Mouse (Mus musculus): Measurements from ENCODE around the gene Rabif. TPM values are rescaled to one million over a fixed set of nuclear protein-coding genes. Genes with fewer than 3 reads are reported as not detected.
"Not testable (repeated sequence)": the region's sequence is repeated elsewhere in the genome, so short reads cannot be mapped to it uniquely, and the experiment has no call there.

Rabif gene
- total RNA-seq, 4 experiments from 2014 or later = 4.3 to 6.8 (median 5.6) TPM

DNA sequence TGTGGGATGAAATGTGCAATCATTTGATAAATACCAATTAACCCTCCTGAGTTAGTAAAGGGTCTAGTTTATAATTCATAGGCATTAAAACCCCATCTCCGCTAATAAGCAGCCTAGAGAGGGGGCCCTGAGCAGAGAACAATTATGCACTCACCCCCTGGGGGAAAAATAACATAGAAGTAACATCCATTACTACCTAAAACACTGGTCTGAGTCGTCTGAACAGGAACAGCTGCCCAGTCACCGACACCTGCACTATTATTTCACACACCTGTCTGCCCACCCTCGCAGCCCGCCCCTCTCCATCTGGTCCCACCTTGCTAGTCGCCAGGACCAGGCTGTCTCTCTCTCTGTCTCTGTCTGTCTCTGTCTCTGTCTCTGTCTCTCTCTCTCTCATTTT, 18.1 kb downstream of the Rabif start:
- no peak for DNase-seq (ENCODE audit: low spot score in 2 of 2)

DNA sequence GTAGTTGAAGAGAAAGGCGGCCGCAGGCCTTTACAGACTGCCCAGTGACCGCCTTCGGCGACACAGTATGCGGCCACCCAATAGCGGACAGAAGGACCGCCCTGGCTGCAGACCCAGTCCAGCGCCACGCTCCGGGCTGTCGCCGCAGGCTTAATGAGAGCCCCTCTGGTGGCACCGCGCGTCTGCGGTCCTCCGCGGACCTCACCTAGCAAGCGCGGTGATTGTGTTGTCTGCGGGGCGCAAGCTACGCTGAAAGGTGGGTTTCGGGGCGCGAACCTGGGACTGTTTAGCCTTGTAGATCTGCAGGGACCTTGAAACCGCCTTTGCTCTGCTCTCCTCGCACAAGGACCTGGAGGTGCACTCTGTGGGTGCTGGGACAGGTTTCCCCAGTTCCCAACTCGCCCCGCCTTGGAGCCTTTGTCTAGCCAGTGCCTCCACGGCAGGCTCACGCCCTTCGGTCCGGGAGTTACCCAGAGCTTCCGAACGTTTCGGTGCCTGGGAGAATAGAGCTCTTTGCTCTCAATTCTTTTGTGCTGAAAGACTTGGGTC, 18.9 kb downstream of the Rabif start:
- DNase-seq (ENCODE audit: low spot score in 2 of 2) = no peak

DNA sequence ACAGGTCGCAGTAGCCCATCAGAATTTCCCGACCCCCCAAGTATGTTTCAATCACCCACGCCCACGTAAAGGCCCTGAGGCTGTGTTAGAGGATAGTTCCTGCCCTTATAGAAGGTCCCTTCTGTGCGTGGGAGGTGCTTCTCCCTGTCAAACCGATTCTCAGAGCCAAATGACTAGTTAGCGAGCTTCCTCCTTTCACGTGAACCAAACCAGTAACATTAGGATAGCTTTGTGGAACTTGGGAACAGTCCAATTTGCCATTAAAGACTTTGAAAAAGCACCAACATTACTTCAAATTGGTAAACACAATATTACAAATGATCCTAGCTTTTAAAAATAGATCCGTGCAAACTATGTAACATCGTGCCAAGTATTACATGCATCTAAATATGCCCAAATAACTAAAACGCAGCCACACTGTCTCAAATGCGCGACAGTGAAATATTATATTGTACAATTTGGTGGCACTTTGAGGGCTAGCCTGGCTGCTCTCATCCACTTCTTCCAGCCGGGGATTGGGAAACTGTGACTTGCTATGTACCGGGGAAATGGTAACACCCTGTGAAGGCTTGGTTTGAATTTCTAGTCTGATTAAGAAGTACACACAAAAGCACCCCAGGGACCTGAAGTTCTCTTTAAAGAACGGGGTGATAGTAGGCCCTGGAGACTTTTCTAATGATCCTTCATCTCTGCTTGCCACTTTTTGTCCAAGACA, 19.6 kb downstream of the Rabif start:
- DNase-seq (ENCODE audit: low spot score in 2 of 2) = no peak

DNA sequence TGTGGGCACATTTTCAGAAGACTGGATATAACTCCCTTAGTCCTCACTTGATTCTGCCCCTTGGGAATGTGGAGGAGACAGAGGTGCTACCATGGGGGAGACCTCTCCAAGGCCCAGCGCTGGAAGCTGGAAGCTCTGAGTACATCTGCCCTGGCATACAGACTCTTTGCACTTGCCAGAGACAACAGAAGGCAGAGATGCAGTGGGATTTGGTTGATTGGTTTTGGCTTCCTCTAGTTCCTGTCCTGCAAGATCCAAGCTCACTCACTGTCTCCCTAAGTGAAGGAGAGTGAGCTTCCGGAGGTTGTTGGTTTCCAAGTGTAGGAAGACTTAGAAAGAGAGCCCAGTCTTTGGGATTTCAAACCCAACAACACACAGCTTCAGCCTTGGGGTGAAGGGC, 21.4 kb downstream of the Rabif start:
- DNase-seq (ENCODE audit: low spot score in 2 of 2) = no peak

DNA sequence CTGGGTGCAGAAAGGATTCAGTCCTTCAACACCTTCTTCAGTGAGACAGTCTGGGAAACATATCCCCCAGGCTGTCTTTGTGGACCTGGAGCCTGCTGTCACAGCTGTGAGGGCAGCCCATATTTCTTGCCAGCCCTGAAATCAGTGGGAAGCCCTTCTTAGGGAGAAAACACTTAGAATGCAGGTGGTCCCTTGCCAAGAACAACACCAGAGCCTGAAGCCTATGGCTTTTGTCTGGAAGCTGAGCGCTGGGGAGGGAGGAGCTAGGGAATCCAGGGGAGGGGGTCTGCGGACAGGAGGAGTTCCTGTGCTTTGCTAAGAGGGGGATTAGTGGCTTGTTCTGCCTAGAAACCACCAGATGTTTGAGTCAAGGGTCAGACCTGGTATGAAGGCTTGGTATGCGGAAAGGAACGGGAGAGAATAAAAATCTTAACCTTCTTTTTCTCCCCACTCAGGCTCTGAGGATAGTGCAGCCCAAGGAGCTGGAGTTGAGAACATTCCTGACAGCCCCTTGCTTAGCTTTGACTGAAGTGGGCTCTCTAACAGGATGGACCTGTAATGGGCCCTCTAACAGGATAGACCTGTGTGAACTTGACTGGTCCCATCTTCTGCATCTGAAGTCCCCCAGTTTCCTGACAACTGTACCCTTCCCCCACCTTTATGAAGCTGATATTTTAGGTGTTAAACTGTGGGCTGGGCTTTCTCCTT, 22.2 kb downstream of the Rabif start:
- no peak for DNase-seq (ENCODE audit: low spot score in 2 of 2)

DNA sequence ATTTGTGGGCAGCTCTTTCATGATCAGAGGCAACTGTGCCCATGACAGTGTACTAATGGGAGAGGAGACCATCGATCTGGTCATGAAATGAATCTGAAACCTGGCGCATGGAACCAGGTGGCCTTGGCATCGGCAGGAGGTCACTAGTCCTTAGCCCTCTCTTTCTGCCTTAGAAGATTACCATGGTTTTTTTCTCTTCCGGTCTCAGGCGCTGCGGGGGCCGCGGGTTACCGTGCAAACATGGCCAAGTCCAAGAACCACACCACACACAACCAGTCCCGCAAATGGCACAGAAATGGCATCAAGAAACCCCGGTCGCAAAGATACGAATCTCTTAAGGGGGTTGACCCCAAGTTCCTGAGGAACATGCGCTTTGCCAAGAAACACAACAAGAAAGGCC, 23.4 kb downstream of the Rabif start:
- not testable (repeated sequence) for DNase-seq (ENCODE audit: low spot score in 2 of 2)

DNA sequence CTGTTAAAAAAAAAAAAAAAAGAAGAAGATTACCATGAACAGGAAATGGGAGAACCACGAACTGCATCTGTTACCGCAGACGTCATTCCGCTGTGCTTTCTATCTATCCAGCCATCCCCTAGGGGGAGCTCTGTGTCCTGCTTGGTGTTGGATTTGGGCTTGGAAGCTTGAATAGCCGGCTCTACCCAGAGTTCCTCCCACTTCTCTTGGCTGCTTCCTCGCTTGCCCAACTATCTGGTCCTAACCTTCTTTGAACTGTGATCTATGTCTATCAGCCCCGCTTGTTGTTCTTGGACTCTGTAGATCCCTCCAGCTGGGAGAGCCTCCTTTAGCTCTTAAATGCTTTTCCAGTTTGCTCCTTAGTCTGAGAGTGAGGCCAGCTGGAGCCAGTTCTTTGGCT, 24.2 kb downstream of the Rabif start:
- DNase-seq (ENCODE audit: low spot score in 2 of 2) = peak; percentile 80 to 83

DNA sequence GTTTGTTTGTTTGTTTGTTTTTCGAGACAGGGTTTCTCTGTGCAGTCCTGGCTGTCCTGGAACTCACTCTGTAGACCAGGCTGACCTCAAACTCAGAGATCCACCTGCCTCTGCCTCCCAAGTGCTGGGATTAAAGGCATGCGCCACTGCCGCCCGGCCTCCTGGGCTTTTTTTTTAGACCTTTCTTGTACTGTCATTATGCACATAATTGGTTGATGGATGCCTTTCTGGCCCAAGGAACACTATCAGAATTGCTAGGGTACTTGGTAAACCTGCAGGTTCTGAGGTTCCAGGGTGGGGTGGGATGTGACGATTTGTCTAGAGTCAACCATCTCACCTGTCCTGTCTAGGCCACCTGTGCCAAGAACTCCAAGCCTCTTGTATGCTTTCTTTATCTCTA, 24.8 kb downstream of the Rabif start:
- DNase-seq (ENCODE audit: low spot score in 2 of 2) = not testable (repeated sequence)

DNA sequence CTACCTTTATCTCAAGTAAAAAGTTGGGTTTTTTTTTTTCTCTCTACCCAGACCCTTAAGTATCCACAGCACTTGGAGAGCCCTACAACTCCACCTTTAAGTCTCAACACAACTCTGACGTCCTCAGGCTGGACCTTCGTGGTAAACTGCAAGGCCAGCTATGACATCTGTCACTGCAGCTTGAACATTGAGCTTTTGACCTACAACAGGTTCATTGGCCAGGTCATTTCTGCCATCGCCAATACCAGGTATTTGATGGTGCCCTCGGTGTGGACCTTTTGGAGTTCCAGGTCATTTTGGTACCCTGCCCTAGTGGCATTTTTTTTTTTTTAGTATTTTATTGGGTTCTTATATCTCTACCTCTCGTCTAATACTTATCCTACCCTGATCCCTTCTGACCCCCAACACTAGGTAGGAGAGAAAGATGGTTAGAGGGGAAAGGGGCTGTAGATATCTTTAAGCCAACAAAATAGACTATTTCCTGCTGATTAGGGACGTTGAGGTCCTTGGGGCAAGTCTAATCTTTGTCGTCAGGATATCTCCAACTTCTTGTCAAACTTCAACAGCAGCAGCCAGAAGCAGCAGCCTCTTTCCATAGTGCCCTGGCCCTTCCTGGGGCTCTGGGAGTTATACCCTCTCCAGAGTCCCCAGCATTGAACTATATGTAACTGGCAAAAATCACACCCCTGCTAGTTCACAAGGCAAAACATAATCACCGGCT, 25.7 kb downstream of the Rabif start:
- DNase-seq (ENCODE audit: low spot score in 2 of 2) = no peak

DNA sequence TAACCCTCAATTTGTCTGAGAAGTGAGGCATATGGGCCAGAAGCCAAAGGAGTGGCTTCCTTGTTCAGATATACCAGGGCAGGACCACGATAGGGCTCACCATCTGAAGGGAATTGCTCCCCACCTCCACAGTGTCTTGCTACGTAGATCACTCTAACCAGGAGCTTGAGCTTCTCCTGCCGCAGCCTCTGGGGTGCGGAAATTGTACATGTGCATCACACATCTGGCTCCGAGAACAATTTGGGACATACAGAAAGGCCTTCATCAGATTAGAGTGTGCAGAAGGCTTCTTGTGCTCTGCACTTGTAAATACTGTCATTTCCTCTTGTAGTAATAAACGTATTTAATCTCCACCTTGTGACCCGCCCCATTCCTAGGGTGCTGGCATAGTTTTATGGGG, 26.7 kb downstream of the Rabif start:
- no peak for DNase-seq (ENCODE audit: low spot score in 2 of 2)

DNA sequence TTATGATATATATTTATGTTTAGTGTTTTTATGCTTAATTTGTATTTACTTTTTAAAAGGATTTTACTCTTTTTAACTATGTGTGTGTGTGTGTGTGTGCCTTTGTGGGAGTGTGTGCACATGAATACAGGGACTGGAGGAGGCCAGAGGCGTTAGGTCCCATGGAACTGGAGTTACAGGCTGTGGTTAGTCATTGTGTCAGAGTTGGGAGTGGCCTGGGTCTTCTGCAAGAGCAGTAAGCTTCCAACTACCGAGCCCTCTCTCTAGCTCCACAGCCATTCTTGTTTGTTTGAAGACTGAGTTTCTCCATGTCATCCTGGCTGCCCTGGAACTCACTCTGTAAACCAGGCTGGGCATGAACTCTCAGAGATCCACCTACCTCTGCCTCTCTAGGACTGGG, 27.9 kb downstream of the Rabif start:
- no peak for DNase-seq (ENCODE audit: low spot score in 2 of 2)

DNA sequence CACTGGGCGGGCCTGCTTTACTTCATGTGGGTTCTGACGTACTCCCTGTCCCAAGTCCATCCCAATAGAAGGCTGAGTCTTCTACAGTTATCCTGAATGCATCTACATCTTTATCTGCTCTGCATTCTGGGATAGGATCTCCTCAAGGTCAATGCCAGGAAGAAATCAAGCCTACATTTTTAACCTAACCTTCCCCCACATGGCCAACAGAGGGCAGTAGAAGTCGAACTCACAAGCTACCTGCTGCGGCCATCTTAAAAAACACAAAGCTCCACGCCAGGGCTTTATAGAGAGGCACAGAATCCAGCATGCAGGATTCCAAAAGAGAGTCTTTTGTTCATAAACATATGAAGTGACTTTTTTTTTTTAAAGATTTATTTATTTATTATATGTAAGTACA, 30.0 kb downstream of the Rabif start:
- DNase-seq (ENCODE audit: low spot score in 2 of 2) = no peak

DNA sequence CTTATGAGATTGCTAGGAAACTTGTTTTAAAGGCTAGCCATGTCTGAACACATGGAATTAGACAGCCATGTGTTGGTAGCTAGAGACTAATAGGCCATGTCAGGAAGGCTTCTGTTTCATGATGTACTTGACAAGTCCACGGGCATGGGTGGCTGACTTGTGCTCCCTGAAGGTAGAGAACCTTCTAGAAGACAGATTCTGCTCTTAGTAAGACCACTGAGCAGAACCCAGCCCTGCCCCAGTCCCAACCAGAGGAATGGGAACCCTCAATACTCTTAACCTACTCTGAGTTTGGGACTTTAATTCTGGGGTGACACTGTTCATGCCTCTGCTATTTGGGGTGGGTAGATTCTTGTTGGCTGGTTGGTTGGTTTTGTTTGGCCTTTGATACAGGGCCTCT, 30.6 kb downstream of the Rabif start:
- no peak for DNase-seq (ENCODE audit: low spot score in 2 of 2)

DNA sequence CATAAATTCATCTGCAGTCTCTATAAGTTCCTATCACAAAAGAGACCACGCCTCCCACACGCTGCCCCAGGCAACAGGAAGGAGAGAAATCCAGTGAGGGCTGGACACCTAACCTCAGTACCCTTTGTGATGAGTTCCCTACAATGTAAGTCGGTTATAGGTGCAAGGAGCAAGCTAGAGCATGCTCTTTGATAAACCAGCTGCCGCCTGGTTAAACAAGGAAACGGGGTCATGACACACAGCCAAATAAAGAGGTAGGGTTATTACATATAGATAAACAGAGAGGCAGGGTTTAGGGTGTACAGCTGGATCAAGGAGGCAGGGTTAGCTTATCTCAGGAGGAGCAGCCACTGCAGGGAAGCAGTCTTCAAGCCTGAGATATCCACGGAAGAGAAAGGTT, 32.3 kb downstream of the Rabif start:
- no peak for DNase-seq (ENCODE audit: low spot score in 2 of 2)

DNA sequence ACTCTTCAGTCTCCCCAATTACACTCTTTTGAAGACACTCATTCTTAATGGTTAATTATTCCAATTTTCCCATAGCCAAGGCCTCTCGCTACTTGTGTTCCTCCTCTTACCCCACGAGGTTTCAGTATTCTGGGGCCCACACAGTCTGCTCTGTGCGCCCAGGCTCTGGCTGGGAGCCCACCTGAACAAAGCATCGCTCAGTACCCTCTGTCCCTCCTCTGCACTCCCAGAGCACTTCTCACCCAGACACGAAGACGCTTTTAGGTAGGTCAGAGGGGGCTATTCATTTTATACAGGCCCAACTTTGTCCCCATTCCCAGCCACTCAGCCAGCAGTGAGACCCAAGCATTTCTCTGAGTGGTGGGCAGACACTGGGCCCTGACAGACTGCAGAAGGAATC, 36.2 kb downstream of the Rabif start:
- DNase-seq (ENCODE audit: low spot score in 2 of 2) = no peak

DNA sequence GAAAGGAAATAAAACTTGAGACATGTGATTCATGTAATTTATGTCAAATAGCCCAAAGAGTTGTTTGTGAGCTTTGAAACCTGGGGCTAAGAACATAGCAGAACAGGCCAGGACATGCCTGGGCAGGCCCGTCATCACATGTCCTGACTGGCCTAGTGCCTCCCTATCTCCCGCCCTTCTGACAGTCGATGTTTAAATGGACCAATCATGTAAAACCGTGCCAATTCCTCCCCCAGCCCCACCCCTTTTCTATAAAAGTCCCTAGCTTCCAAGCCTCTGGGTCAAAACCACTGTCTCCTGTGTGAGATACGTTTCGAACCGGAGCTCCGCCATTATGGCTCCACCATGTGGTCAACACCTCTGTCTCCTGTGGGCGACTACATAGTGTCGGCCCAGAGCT, 39.3 kb downstream of the Rabif start:
- DNase-seq (ENCODE audit: low spot score in 2 of 2) = not testable (repeated sequence)

DNA sequence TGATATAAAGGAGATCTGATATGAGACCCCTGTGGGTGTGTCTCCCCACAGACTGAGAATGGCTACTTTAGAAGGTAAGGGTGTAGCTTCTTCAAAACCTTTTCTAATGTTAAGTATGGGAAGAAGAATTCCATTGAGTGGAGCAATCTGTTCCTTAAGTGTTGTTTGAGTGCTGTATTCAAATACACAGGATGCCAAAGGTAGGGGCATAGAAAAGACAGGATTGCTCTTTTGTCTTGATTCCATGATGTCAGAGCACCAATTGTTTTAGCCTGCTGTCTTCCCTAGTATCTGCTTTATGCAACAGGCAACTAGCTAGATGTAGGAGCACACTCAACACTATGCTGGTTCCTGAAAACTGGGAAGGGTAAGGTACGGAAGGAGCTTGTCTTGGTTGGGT, 40.6 kb downstream of the Rabif start:
- no peak for DNase-seq (ENCODE audit: low spot score in 2 of 2)

DNA sequence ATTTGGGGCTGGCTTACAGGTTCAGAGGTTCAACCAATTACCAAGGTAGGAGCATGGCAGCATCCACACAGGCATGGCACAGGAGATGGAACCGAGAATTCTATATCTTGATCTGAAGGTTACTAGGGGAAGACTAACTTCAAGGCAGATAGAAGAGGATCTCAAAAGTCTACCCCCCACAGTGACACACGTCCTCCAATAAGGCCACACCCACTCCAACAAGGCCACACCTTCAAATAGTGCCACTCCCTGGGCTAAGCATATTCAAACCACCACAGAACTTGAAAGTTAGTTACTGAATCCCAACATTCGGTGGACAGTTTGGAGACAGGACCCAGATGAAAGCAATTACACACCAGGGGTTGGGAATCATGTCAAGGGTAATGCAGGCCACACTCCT, 41.1 kb downstream of the Rabif start:
- no peak for DNase-seq (ENCODE audit: low spot score in 2 of 2)

DNA sequence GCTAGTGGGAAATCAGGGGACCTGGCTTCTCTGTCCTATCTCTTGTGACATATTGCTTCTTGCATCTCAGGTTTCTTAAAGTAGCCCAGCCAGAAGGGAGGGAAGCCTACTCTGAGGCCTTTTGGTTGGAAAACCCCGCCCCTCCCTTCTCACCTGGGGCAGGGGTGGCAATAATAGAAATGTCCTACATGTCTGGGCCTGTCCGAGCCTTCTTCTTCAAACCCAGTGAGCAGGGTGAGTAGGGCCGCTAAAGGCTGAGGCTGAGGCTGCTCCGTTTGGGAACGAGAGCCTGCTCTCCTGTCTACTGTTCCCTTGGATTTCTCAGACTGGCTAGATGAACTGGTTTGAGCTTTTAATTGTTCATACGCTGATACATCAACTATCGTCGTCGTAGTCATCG, 46.2 kb downstream of the Rabif start:
- DNase-seq (ENCODE audit: low spot score in 2 of 2) = no peak

DNA sequence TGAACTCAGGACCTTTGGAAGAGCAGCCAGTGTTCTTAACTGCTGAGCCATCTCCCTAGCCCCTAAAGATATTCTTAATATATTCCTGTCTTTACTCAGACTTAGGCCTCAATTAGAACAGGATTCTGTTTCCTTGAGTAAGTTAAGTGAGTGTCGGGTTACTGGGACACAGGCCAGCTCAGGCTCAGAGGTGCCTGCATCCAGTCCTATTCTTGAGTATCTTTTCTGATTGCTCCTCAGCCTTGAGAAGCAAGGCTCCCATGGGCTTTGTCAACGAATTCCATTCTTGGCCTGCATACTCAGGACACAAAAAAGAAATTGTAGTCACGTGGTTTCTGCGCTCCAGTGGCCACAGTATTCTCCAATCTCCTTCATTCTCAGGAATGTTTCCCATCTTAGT, 53.8 kb downstream of the Rabif start:
- DNase-seq (ENCODE audit: low spot score in 2 of 2) = no peak

DNA sequence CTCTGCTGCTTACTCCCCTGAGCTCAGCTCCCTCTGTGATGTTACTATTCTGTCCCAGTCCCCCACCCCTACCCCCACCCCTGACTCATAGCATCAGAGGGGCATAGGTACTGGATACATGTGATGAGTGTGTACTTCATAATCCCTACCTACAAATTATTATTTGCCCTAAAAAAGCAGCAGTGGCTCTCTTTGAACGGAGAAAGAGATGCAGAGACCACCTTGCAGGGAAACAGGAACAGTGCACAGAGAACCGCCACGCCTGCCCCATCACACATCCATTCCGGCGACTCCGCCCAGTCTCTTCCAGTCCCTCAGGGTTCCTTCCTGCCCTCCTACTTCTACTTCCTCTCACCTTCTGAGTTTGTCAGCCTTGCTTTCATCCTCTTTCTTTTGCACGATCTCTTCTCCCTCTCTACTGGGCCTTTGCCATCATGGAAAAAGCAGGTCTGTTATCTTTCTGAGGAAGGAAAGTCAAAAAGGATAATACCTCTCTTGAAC, 55.2 kb downstream of the Rabif start, which contains the start of gene Mgat4e:
Mgat4e (minus strand) TSS at position 51 of the 501 bp plus-strand sequence.
- DNase-seq (ENCODE audit: low spot score in 2 of 2) = no peak

DNA sequence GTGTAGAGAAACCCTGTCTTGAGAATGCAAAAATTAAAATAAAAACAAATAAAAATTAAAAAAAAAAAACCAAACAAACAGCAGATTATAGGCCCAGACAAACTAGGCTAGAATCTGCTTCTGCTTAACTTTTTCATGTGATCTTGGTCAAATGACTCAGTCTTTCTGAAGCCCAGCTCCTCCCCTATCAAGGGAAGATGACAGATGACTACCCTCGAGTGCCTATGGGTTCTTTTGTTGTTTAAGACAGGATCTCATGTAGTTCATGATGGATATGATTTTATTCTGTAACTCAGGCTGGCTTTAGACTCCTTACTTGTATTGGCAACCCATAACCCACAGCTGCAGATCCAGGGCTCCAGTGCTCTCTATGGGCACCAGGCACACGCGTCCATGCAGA, 57.4 kb downstream of the Rabif start:
- no peak for DNase-seq (ENCODE audit: low spot score in 2 of 2)
